Mouse (Mus musculus) spleen, postnatal 4 days (tissue): Measurements from ENCODE around the gene Wnt7b.

ENCODE experiments used
- DNase-seq, 2 experiments: peaks; one replicate each; pipeline ENCODE4 v3.0.0; 2022; ENCODE audit warnings: low spot score in 2 of 2

The Wnt7b gene

DNA sequence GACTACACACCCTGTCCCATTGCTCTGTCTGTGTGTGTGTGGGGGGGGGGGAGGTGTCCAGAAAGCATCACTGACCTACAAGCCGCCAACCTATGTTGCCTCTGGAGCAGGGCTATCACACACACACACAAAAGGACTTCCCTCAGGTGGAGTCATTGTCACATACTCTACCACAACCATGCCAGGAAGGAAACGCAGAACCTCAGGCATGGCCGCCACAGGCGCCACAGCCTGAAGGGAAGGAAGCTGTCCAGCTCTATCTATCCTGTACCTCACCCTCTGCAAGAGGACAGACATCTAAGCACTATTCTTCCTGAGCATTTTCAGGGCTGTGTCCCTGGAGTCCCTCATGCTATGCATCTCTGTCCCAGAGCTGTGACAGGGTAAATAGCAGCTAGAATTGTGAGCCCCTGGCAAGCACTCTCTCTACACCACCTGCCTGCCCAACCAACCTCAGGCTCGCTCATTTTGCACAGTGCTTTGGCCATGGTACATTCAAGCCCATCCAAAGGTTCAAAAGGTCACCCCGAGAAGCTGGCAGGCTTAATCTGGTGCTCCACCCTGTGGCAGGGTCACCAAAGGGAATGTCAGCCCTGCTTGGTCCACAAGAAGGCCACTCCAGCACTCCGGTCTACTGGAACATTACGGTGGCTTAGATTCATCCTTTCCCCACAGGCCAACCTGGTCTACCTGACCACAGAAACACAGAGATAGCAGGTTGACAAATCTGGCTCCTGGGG is 12.1 kb downstream of the Wnt7b start:
- no peak for DNase-seq

GRCm38 (mm10) chr15:85569167-85569797 is 13.0 kb downstream of the Wnt7b start:
- no peak for DNase-seq

DNA sequence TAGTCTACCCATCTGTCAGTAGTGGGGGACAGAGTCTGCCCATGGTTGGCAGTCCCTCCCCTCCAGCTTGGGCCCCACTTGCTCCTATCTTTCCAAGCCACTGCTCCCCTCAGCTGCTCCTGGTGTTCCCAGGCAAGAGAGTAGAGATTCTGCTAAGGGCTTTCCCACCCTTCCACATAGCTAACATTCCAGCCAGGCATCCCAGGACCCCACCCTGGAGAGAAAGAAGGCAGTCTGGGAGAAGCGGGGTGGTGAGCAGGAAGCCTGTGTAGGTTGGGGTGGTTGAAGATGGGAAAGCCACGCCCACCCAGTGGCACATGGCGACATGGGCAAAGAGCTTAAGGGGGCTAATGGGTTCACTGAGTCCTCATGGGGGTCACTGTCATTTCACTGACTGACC is 13.9 kb downstream of the Wnt7b start:
- DNase-seq: no peak

GRCm38 (mm10) chr15:85564966-85565365 is 17.3 kb downstream of the Wnt7b start:
- DNase-seq: no peak

- no peak for DNase-seq
Observed at GRCm38 (mm10) chr15:85564034-85564769, 18.1 kb downstream of the Wnt7b start.

GRCm38 (mm10) chr15:85561953-85562352 is 20.3 kb downstream of the Wnt7b start:
- no peak for DNase-seq

GRCm38 (mm10) chr15:85560830-85561229 is 21.4 kb downstream of the Wnt7b start:
- DNase-seq: no peak

GRCm38 (mm10) chr15:85558840-85559540 is 23.3 kb downstream of the Wnt7b start:
- no peak for DNase-seq

DNA sequence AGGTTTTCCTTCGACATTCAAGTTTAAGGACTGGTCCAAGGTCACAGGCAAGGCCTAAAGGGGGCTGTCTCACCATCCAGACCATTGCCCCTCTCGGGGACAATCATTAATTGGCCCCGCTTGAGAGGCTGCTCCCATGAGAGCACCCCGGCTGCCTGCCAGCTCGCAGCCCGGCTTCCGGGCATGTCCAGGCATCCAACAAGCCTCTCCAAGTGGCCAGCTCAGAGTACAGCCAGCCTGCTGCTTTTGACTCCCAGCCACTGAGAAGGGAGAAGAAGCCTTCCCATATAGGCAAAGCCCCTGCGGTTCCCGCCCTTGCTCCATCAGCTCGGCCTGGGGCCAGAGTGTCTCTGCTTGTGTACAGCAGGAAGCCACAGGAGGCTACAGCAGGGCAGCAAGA is 26.5 kb downstream of the Wnt7b start:
- DNase-seq: no peak

DNA sequence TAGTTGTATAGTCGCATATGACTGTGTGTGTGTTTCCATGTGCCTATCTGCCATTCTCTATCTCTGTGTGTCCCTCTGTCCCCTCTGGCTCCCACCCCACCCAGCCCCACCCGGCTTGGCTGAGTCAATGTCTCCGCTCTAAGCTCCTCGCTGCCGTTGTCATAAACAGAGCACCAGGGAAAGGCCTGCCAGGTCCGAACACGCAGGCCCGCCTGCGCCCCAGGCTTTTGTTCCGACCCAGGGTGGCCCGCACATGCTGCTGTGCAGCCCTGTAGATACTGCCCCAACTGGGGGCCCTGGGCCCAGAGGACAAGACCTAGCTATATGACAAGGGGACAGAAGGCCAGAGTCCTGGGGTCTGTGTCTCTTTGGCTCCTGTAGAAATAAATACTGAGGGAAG is 28.9 kb downstream of the Wnt7b start:
- DNase-seq: no peak

DNA sequence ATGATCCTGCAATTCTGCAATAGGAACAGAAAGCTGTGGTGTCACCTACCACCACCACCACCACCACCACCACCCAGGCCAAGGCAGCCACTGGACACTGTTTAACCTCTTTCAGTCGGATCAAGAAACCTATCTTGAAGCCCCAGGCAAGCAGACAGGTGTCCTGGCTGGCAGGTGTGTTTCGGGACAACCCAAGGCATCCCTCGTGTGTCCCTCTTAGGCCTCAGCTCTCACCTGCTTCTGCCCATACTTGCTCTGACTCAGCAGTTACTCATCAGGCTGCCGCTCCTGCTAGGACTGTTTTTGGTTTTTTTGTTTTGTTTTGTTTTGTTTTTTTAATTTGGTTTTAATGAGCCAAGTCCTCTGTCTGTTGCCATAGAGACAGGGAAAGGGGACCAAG is 35.8 kb downstream of the Wnt7b start:
- DNase-seq: no peak

GRCm38 (mm10) chr15:85545369-85545768 is 36.9 kb downstream of the Wnt7b start:
- no peak for DNase-seq

DNA sequence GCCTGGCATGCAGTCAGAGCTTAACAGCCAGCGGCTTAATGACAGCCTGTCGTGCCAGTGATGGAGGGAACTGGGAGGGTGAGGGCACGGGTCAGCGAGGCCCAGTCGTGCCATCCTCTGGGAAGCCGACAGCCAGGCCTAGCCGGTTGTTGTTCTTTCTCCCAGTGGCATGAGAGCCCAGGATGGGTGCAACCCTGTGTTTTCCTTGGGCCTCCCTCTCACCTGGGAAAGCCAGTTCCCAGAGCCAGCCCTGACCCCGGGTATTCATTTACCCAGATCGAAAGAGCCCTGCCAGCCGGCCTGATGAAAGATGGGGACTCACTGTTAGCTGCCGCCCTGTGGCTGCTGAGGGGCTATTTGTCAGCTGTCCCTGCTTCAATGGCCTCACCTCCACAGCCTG is 44.1 kb downstream of the Wnt7b start:
- no peak for DNase-seq

DNA sequence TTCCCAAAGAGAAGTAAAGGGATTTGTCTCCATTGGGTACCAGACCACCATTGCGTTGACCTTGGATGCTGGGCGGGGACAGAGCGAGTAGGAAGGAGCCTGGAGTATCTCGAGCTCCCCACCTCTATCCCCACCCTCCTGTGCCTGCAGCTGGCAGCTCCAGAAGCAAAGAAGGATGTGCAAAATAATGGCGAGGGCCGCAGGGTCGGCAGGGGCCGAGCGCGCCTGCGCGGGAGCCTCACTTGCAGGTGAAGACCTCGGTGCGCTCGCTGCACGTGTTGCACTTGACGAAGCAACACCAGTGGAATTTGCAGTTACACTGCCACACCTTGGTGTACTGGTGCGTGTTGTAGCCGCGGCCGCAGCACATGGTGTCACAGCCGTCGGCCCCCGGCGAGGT is 45.1 kb downstream of the Wnt7b start:
- DNase-seq: no peak

DNA sequence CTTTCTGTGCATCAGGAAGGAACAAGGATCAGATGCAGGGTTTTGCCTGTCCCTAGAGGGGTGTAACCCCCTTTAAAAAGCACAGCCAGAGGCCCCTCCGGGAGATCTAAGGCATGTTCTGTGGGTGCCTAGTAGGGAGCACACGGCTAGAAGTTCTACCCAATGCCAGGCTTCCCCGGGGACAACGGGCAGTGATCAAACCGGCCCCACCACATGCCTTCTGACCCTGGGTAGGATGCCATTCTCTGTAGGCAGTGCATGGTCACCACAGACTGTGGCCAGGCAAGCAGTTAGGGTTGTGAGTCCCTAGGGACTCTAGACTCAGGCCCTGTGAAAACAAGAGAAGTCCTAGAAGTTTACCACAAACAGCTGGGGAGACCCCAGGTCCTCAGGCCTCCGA is 47.6 kb downstream of the Wnt7b start:
- no peak for DNase-seq

DNA sequence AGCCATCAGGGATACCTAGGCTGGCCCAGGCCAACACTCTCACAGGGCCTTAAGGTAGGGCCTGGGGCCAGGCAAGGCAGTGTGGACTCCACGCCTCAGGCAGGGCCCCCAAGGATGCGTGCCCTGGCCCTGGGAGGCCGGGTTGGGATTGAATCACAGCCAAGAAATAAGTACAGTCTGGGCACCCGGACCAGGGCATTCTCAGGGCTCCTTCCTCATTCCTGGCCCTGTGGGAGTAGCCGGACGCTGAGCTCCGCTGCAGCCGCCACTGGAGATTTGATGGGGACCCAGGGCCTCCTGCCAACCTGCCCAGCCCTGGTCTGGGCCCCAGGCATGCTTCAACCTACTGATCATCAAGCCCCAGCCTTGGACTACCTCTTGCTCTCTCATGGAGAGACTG is 48.1 kb downstream of the Wnt7b start:
- no peak for DNase-seq

GRCm38 (mm10) chr15:85532063-85532462 is 50.2 kb downstream of the Wnt7b start:
- no peak for DNase-seq

GRCm38 (mm10) chr15:85529911-85530310 is 52.4 kb downstream of the Wnt7b start:
- DNase-seq: no peak

GRCm38 (mm10) chr15:85524404-85524950 is 57.8 kb downstream of the Wnt7b start:
- DNase-seq: no peak

- no peak for DNase-seq
Observed at GRCm38 (mm10) chr15:85523173-85523991, 58.9 kb downstream of the Wnt7b start.

DNA sequence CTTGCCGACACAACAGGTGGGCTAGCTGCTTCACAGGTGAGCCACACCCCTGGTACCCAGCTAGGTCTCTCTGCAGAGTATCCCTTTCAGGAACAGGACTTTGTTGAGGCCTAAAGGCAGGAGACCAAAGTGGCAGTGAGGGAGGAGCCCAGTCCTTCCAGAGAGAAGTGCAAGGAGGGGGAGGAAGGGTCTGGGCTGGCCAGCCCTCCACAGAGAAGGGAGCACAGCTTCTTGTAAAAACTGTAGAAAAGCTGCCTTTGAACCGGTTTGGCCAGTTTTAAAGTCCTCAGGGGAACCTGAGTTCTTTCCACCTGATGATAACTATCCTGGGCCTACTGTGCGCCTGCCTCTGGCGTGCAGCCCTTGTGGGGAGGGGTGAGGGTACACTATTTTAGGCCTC is 62.8 kb downstream of the Wnt7b start:
- DNase-seq: no peak
